ENCODE assay signal across 8 mouse cellular contexts in the genomic region with DNA sequence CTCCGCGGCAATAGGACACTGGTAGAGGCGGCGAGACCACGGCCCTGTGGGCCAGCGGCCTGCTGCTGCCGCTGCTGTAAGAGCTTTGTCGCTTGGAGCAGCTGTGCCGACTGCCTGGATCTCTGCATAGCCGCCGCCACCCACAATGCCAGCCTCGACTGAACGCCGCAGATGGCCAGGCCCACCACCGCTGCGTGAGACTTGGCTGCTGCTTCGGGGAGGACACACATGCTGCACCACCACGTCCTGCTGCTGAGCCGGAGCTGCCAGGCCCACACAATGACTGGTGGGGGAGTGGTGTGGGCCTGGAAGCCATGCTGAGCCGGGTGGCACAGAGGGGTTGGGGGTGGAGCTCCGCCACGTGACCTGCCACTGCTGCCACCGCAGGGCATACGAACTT. TPM values are rescaled to one million over a fixed set of nuclear protein-coding genes. Genes with fewer than 3 reads are reported as not detected.
DNase-seq lines count a peak whose midpoint lies in the region; ATAC-seq lines count a peak whose summit lies in the region.

No protein-coding gene starts in this region.

- H3K4me2 ChIP-seq in embryonic facial prominence, embryonic 14.5 days (ENCODE audit: low read depth, low read length), result no peak overlapping the region

- peaks cover 23% of the 10 kb centered on the region for H3K9me3 ChIP-seq in megakaryocyte, embryonic 14.5 days
- H3K9me3 ChIP-seq in embryonic facial prominence, embryonic 14.5 days (ENCODE audit: control insufficient read depth, low read length), result no peaks in the 10 kb centered on the region

- no peaks in the 10 kb centered on the region for H3K36me3 ChIP-seq in megakaryocyte, embryonic 14.5 days (replicated peaks; ENCODE audit: low read length)
- H3K36me3 ChIP-seq in embryonic facial prominence, embryonic 14.5 days (ENCODE audit: control insufficient read depth, insufficient read depth, low read length), result no peaks in the 10 kb centered on the region

- 62% methylated on average over 24 of the region's 24 CpGs for WGBS in embryonic facial prominence, embryonic 14.5 days

- H3K9ac ChIP-seq in embryonic facial prominence, embryonic 14.5 days (ENCODE audit: low read depth, low read length), result no peak overlapping the region

- DNase-seq in embryonic facial prominence, embryonic 14.5 days (ENCODE audit: low spot score), result no peak
- peak; percentile 31 to 66 for DNase-seq in layer of hippocampus, postnatal 36 days
- peak; percentile 17 for DNase-seq in right cerebral cortex, postnatal 4 days
- DNase-seq in urinary bladder, adult 2 months (ENCODE audit: low spot score), result no peak
- no peak for DNase-seq in lung, postnatal 10 days
- DNase-seq in lung, postnatal 14 days, result no peak

- peak overlapping the region; percentile 73 for H3K4me3 ChIP-seq in megakaryocyte, embryonic 14.5 days (replicated peaks)
- H3K4me3 ChIP-seq in embryonic facial prominence, embryonic 14.5 days (ENCODE audit: low read depth, low read length), result no peak overlapping the region

- no peak for ATAC-seq in megakaryocyte, adult 5-6 weeks (ENCODE audit: poor library complexity, severe bottlenecking)
- 0 out of 2 replicates have a peak, but pooled peaks have one; percentile 22 for ATAC-seq in embryonic facial prominence, embryonic 14.5 days (ENCODE audit: low read depth)

- no peaks in the 10 kb centered on the region for H3K4me1 ChIP-seq in megakaryocyte, embryonic 14.5 days
- no peaks in the 10 kb centered on the region for H3K4me1 ChIP-seq in embryonic facial prominence, embryonic 14.5 days (ENCODE audit: control insufficient read depth, insufficient read depth, low read length)

- H3K27me3 ChIP-seq in megakaryocyte, embryonic 14.5 days (replicated peaks), result no peaks in the 10 kb centered on the region
- H3K27me3 ChIP-seq in embryonic facial prominence, embryonic 14.5 days (replicated peaks; ENCODE audit: control insufficient read depth, insufficient read depth, low read length), result no peaks in the 10 kb centered on the region

- H3K27ac ChIP-seq in embryonic facial prominence, embryonic 14.5 days (replicated peaks; ENCODE audit: low read depth, low read length), result no peak overlapping the region

RNA-seq across cellular contexts. Expression of a gene that starts 15.7 kb away (rescaled TPM):
- polyA plus RNA-seq in megakaryocyte, embryonic 14.5 days (2012; ENCODE audit: insufficient read depth, low replicate concordance), result not detected in 2 replicates
- total RNA-seq in megakaryocyte, adult 5-6 weeks (2015), result not detected in 2 replicates
- total RNA-seq in megakaryocyte, adult 5-6 weeks (2017), result not detected in 2 replicates
- polyA plus RNA-seq in embryonic facial prominence, embryonic 14.5 days (2014; fragmentation: Nextera tagmentation; extraction: Ambion mirVana), result 0.15 TPM in 1 of 2 replicates, not detected in the other
- not detected for total RNA-seq in layer of hippocampus, postnatal 36 days (2021)
- polyA plus RNA-seq in urinary bladder, adult 2 months (2012; rRNA removed), result not detected in 2 replicates

RNA-seq across cellular contexts. Expression of a gene that starts 39.9 kb away (rescaled TPM):
- polyA plus RNA-seq in megakaryocyte, embryonic 14.5 days (2012; ENCODE audit: insufficient read depth, low replicate concordance), result not detected in 2 replicates
- total RNA-seq in megakaryocyte, adult 5-6 weeks (2015), result not detected in 2 replicates
- not detected in 2 replicates for total RNA-seq in megakaryocyte, adult 5-6 weeks (2017)
- not detected in 2 replicates for polyA plus RNA-seq in embryonic facial prominence, embryonic 14.5 days (2014; fragmentation: Nextera tagmentation; extraction: Ambion mirVana)
- total RNA-seq in layer of hippocampus, postnatal 36 days (2021), result not detected
- polyA plus RNA-seq in urinary bladder, adult 2 months (2012; rRNA removed), result not detected in 2 replicates

Comparison
In these comparisons a context has a peak if more than half of its experiments do, and no peak if none do; other contexts are left out.
1. DNase-seq: peak in layer of hippocampus, postnatal 36 days (2 of 2) and right cerebral cortex, postnatal 4 days (single experiment); none in embryonic facial prominence, embryonic 14.5 days (single experiment), urinary bladder, adult 2 months (single experiment), lung, postnatal 10 days (single experiment) and lung, postnatal 14 days (single experiment).